Mouse (Mus musculus) liver, embryonic 13.5 days (tissue): ENCODE data around the gene Serpina3a. TPM values are rescaled to one million over a fixed set of nuclear protein-coding genes. Genes with fewer than 3 reads are reported as not detected.
"Not testable (repeated sequence)": the region's sequence is repeated elsewhere in the genome, so short reads cannot be mapped to it uniquely, and the experiment has no call there.

Source experiments
- ATAC-seq: fragments of 200-750 bp; cut with Nextera tagmentation; 2 replicates; pipeline ENCODE4 v1.8.0; 2017; ENCODE audit warnings: low read depth, mild to moderate bottlenecking, moderate number of reproducible peaks, moderate library complexity
- DNase-seq: peaks from one replicate; pipeline ENCODE4 v3.0.0; 2022
- H3K27ac ChIP-seq: fragments of 300-500 bp; sonication (generic); 2 replicates; pipeline ENCODE4 v1.5.1; 2015; ENCODE audit warnings: moderate library complexity, mild to moderate bottlenecking, inconsistent platforms
- H3K27me3 ChIP-seq: fragments of 300-500 bp; sonication (generic); 2 replicates; pipeline ENCODE4 v1.6.1; 2015; ENCODE audit warnings: mild to moderate bottlenecking, inconsistent platforms
- H3K36me3 ChIP-seq: fragments of 300-500 bp; sonication (generic); 2 replicates; pipeline ENCODE4 v1.6.1; 2015; ENCODE audit warnings: mild to moderate bottlenecking, inconsistent platforms
- H3K4me1 ChIP-seq: fragments of 300-500 bp; sonication (generic); replicated peaks from 2 replicates; pipeline ENCODE4 v1.6.1; 2015; ENCODE audit warnings: inconsistent platforms
- H3K4me2 ChIP-seq: fragments of 300-500 bp; sonication (generic); 2 replicates; pipeline ENCODE4 v1.6.1; 2015; ENCODE audit warnings: inconsistent platforms, mild to moderate bottlenecking, moderate library complexity
- H3K4me3 ChIP-seq: fragments of 300-500 bp; sonication (generic); replicated peaks from 2 replicates; pipeline ENCODE4 v1.5.1; 2015; ENCODE audit warnings: mild to moderate bottlenecking, inconsistent platforms
- H3K9ac ChIP-seq: fragments of 300-500 bp; sonication (generic); 2 replicates; pipeline ENCODE4 v1.6.1; 2015; ENCODE audit warnings: mild to moderate bottlenecking, inconsistent platforms
- H3K9me3 ChIP-seq: fragments of 300-500 bp; sonication (generic); replicated peaks from 2 replicates; pipeline ENCODE4 v1.6.1; 2016; ENCODE audit warnings: inconsistent platforms
- WGBS: fragments of 180-500 bp; shearing (Covaris S2); methylation state at CpG from one replicate; pipeline ENCODE4 v1.1.7; 2015; ENCODE audit not compliant: insufficient replicate concordance; 5-methylcytosine and 5-hydroxymethylcytosine counted together
- polyA plus RNA-seq: library from polyadenylated mRNA; unstranded; fragments of >200 nt; fragmentation: Nextera tagmentation; extraction: Ambion mirVana; gene quantifications from 2 replicates; pipeline ENCODE4 v1.2.1, GENCODE M21; 2015

Serpina3a gene
- not detected in 2 replicates for polyA plus RNA-seq

DNA sequence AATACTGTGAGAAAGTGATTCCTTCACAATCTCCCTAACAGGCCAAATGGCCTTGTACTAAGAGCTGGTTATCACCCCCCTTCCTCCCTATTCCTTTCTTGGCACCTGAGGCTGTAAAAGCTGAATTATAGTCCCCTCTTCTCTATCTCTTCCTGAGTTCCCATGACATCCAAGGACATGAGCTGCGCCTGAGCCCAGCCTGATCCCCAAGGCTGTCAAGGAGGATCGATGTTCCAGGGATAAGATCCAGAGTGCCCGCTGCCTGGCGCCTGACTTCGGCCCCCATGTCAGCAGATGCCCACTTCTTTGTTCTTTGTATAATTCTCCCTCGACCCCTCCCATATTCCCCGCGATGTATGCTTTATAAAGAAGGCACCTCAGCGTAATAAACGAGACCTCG lies at the start of gene Serpina3a:
Serpina3a (plus strand) TSS at position 392 of the 400 bp plus-strand sequence.
- H3K4me2 ChIP-seq, H3K9me3 ChIP-seq, ATAC-seq, H3K4me3 ChIP-seq, H3K27ac ChIP-seq, H3K27me3 ChIP-seq, H3K4me1 ChIP-seq, DNase-seq, H3K36me3 ChIP-seq, H3K9ac ChIP-seq: not testable (repeated sequence)
- WGBS, result 72% methylated on average over 11 of the region's 11 CpGs

DNA sequence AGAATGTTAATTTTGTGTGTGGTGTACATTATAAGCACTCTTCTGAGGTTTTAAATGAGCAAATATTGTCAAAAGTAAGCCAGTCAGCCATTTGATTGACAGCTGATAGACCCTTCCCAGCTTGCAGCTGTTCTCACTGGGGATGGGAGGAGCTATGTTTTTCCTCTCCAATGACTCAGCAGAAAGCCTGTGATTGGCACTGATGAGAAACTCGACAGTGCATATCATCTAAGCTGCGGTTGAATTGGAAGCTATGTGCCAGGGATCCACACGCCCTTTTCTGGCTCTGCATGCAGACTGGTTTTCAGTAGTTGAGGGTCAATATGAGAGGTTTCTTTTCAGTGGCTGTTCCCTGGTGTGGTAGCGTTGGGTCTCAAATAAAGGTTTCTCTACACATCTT lies 48.0 kb upstream of the Serpina3a start:
- H3K4me3 ChIP-seq, result no peak overlapping the region
- H3K4me1 ChIP-seq, result no peaks in the 10 kb centered on the region
- H3K9me3 ChIP-seq, result no peaks in the 10 kb centered on the region
- ATAC-seq, result no peak
- H3K36me3 ChIP-seq, result no peaks in the 10 kb centered on the region
- WGBS, result 35% methylated on average over 4 of the region's 4 CpGs
- H3K9ac ChIP-seq, result no peak overlapping the region
- no peak overlapping the region for H3K27ac ChIP-seq
- no peak overlapping the region for H3K4me2 ChIP-seq
- H3K27me3 ChIP-seq, result no peaks in the 10 kb centered on the region
- DNase-seq, result no peak

DNA sequence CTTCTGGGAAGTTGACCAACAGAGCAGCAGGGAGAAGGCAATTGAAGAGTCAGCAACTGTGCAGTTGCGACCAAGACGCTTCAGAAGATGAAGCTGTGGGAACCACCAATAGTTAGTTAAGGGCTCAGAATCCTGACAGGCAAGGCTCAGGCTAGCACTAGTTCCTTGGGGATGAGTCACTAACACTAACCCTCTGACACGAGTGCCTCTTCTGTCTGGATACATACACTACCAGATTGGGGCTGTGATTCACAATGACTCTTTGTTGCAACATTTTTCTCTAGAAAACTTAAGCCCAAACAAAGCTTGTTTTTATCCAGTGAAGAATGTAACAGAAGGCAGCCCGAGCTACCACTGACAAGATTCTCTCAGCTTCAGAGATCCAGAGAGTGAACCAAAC lies 47.5 kb upstream of the Serpina3a start:
- H3K4me2 ChIP-seq, result no peak overlapping the region
- H3K27ac ChIP-seq, result no peak overlapping the region
- no peaks in the 10 kb centered on the region for H3K27me3 ChIP-seq
- no peaks in the 10 kb centered on the region for H3K4me1 ChIP-seq
- DNase-seq (no peak), ATAC-seq (no peak)
- no peaks in the 10 kb centered on the region for H3K9me3 ChIP-seq
- no peak overlapping the region for H3K4me3 ChIP-seq
- no peaks in the 10 kb centered on the region for H3K36me3 ChIP-seq
- no peak overlapping the region for H3K9ac ChIP-seq
- WGBS, result 62% methylated on average over 4 of the region's 4 CpGs

DNA sequence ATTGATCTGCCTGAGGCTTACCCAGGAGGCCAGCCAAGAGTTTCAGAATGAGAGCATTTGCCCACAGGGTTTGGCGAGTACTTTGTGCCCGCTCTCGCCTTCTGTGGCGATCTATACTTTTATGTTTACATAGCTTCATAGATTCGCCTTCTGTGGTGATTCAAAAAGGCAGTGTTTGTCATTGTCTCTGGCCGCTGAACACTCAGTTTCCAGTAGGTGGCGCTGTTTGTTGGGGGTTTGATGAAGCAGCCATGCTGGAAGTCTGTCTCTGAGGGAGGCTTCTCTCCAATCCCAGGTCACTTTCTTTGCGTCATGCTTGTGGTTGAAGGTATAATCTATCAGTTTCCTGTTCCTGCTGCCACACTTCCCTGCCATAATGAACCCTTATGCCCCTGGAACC lies 46.3 kb upstream of the Serpina3a start:
- no peak for DNase-seq
- Histone ChIP-seq H3K36me3 (no peaks in the 10 kb centered on the region), H3K9me3 (no peaks in the 10 kb centered on the region), H3K4me1 (no peaks in the 10 kb centered on the region), H3K4me3 (no peak overlapping the region), H3K27ac (no peak overlapping the region), H3K9ac (no peak overlapping the region), H3K4me2 (no peak overlapping the region), H3K27me3 (no peaks in the 10 kb centered on the region)
- ATAC-seq, result no peak
- 10% methylated on average over 8 of the region's 8 CpGs for WGBS

DNA sequence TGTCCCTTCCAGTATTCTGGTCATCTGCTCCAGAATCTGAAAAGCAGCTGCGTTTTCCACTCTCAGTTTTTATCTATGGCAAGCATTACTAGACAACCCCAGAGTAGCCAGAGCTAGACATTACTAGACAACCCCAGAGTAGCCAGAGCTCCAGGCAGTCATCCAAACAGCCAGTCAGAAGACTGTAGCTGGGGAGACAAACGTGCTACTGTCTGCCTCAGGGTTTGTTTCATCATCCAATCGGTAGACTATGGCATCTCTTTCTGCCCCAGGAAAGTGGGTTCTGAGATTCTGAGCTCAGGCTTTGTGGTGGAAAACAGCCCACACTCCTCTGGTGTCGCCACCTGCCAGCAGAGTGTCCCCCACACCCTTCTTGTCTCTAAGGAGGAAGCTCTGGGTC lies 45.0 kb upstream of the Serpina3a start:
- Histone ChIP-seq H3K9me3 (no peaks in the 10 kb centered on the region), H3K36me3 (no peaks in the 10 kb centered on the region), H3K4me3 (no peak overlapping the region), H3K4me1 (no peaks in the 10 kb centered on the region), H3K4me2 (no peak overlapping the region), H3K27me3 (no peaks in the 10 kb centered on the region), H3K9ac (no peak overlapping the region), H3K27ac (no peak overlapping the region)
- DNase-seq (no peak), ATAC-seq (no peak)
- 22% methylated on average over 4 of the region's 4 CpGs for WGBS

DNA sequence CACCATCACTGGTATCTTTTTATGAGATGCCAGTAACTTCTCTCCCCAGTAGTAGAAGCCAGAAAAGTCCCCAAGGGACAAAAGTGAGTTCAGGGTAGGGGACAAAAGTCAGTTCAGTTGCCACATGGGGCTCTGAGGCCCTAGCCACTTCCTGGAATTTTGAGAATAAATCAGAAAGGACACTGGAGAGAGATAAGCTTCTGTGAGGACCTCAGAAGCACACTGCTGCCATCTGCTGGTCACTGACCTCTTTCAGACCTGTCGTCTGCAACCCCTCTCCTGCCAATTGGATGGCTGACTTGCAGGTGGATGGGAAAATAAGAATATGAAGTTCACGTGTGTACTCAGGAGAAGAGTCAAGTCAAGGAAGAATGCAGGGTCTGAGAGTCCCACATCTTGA lies 42.9 kb upstream of the Serpina3a start:
- no peak overlapping the region for H3K27ac ChIP-seq
- H3K36me3 ChIP-seq, result no peaks in the 10 kb centered on the region
- WGBS, result 2% methylated on average over 2 of the region's 2 CpGs
- H3K9me3 ChIP-seq, result no peaks in the 10 kb centered on the region
- DNase-seq (no peak), ATAC-seq (0 out of 2 replicates have a peak, but pooled peaks have one; percentile 23)
- H3K27me3 ChIP-seq, result no peaks in the 10 kb centered on the region
- no peak overlapping the region for H3K9ac ChIP-seq
- no peaks in the 10 kb centered on the region for H3K4me1 ChIP-seq
- no peak overlapping the region for H3K4me2 ChIP-seq
- no peak overlapping the region for H3K4me3 ChIP-seq

DNA sequence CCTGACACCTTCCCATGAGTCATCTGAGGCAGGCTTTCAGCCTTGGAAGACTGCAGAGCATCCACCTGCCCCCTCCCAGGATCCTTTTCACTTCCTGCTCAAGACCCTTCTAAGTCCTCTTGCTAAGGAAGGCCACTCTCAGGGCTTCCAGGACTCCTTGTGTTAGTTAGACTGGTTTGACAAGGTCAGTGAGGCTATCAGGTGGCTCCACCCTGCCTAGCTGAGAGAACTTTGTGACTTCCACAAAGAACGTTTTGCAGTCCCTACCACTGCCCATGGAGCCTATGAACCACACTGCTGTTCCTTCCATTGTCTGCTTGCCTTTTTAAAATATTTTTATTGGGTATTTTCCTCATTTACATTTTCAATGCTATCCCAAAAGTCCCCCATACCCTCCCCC lies 40.8 kb upstream of the Serpina3a start:
- Histone ChIP-seq H3K27ac (no peak overlapping the region), H3K4me3 (no peak overlapping the region), H3K27me3 (no peaks in the 10 kb centered on the region), H3K4me2 (no peak overlapping the region), H3K4me1 (no peaks in the 10 kb centered on the region), H3K36me3 (no peaks in the 10 kb centered on the region), H3K9ac (no peak overlapping the region), H3K9me3 (no peaks in the 10 kb centered on the region)
- WGBS, result 26% methylated on average over 1 of the region's 1 CpGs
- no peak for DNase-seq
- ATAC-seq, result no peak

DNA sequence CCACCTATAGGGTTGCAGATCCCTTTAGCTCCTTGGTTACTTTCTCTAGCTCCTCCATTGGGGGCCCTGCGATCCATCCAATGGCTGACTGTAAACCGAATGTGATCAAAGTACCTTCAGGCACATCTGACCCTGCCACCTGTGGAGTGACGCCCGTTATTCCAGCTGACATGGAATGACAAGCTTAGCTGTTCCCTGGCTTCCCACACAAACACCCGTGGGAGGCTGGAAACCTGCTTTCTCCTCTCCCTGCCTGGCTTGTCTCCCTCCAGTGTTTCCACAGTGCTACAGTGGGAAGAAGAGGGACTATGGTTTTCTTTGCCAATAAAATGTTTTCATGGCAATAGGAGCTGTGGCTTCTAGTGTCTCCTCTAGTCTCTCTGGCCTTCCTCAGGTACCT lies 40.2 kb upstream of the Serpina3a start:
- 42% methylated on average over 5 of the region's 5 CpGs for WGBS
- DNase-seq (no peak), ATAC-seq (no peak)
- H3K4me1 ChIP-seq, result no peaks in the 10 kb centered on the region
- H3K9ac ChIP-seq, result no peak overlapping the region
- no peaks in the 10 kb centered on the region for H3K36me3 ChIP-seq
- H3K9me3 ChIP-seq, result no peaks in the 10 kb centered on the region
- no peak overlapping the region for H3K27ac ChIP-seq
- H3K4me2 ChIP-seq, result no peak overlapping the region
- no peaks in the 10 kb centered on the region for H3K27me3 ChIP-seq
- H3K4me3 ChIP-seq, result no peak overlapping the region

DNA sequence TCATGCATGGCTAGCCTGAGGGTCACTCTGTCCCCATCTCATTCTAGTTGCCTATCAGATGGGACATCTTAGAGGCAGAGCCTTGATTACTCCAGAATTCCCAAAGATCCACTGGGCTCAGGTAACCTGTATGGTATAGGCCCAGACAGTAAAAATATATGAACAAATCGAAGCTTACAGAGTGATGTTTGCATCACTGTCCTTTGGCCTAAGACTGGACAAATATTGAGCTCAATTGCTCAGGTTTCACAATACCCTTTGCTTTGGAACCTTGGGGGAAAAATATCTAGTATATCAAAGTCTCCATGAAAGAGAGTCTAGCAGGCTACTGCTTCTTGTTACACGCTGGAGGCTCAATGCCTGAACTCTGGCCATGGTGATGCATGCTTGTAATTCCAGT lies 22.4 kb upstream of the Serpina3a start:
- no peak for ATAC-seq
- Histone ChIP-seq H3K27ac (no peak overlapping the region), H3K4me1 (no peaks in the 10 kb centered on the region), H3K36me3 (no peaks in the 10 kb centered on the region), H3K9ac (no peak overlapping the region), H3K4me3 (no peak overlapping the region), H3K4me2 (no peak overlapping the region), H3K9me3 (no peaks in the 10 kb centered on the region), H3K27me3 (no peaks in the 10 kb centered on the region)
- WGBS, result 50% methylated on average over 2 of the region's 2 CpGs
- no peak for DNase-seq

DNA sequence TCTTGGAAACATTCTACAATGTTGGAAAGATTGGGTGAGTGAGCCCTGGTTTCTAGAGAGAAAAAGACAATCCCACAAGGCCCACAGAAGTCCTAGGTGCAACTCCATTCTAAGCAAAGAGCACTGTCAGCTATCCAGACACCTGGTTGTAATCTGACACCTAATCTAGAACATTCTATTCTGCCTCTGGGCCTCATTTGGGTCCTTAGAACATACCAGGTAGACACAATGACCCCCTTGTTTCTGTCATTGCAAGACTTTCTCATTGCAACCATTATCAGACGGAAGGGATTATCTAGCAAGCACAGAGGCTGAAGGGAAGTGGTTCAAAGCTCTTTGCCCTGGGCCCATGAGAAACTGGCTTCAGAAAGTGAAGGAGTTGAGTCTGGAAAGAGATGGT lies 21.2 kb upstream of the Serpina3a start:
- H3K4me3 ChIP-seq, result no peak overlapping the region
- H3K36me3 ChIP-seq, result no peaks in the 10 kb centered on the region
- H3K27ac ChIP-seq, result no peak overlapping the region
- 57% methylated on average over 1 of the region's 1 CpGs for WGBS
- no peaks in the 10 kb centered on the region for H3K4me1 ChIP-seq
- no peak overlapping the region for H3K9ac ChIP-seq
- H3K9me3 ChIP-seq, result no peaks in the 10 kb centered on the region
- H3K4me2 ChIP-seq, result no peak overlapping the region
- ATAC-seq, result no peak
- no peaks in the 10 kb centered on the region for H3K27me3 ChIP-seq
- no peak for DNase-seq

DNA sequence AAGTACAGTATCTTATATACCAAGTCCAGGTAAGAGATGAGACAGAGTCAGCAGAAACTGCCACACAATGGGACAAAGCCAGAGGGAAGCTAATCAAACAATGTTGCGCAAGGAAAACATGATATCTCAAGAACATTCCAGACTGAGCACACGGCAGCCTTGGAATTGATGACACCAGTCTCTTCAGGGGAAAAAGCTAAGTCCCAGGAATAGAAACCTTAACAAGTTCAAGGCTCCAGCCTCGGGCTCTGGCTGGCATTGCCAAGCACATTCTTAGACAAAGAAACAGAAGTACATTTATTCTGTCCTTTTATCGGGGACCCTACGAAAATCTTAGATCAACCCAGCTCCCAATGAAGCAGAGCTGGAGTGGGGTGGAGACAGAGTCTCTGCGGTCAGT lies 11.8 kb upstream of the Serpina3a start, which contains the start of gene Serpina5:
Serpina5 (plus strand) TSS at position 346 of the 400 bp plus-strand sequence.
- Histone ChIP-seq H3K9me3 (no peaks in the 10 kb centered on the region), H3K4me1 (no peaks in the 10 kb centered on the region), H3K4me3 (no peak within 1 kb of the TSS), H3K4me2 (no peak within 1 kb of the TSS), H3K36me3 (no peaks in the 10 kb centered on the region), H3K9ac (no peak within 1 kb of the TSS), H3K27me3 (no peaks in the 10 kb centered on the region), H3K27ac (no peak within 1 kb of the TSS)
- DNase-seq, result no peak
- no peak for ATAC-seq
- 72% methylated on average over 6 of the region's 6 CpGs for WGBS

DNA sequence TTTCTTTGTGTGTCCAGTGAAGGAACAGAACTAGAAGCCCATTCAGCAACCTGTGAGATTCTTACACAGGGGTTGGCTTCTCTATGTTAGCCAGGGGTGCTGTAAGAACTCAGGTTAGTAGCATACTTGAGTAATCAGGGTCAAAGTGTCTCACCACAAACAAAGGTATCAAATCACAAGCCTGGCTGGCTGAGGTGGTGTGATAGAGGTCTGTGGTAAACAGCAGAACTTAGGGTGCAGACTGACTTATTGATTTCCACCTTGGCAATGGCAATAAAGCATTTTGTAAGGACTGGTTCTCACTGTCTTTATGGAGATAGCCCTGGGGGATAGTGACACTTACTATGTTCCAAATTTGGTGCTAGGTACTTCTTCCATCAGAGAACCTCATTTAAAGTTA lies 6.7 kb upstream of the Serpina3a start:
- Histone ChIP-seq H3K9ac (no peak overlapping the region), H3K27me3 (no peaks in the 10 kb centered on the region), H3K4me1 (peaks cover 5% of the 10 kb centered on the region; the same call in 1 of the 2 replicates), H3K9me3 (no peaks in the 10 kb centered on the region), H3K4me3 (no peak overlapping the region), H3K27ac (no peak overlapping the region), H3K36me3 (no peaks in the 10 kb centered on the region), H3K4me2 (no peak overlapping the region)
- no peak for ATAC-seq
- DNase-seq, result no peak
